Mouse (Mus musculus) thymus, postnatal 10 days (tissue): Measurements from ENCODE around the gene Olfr1475.
"Not testable (repeated sequence)": the region's sequence is repeated elsewhere in the genome, so short reads cannot be mapped to it uniquely, and the experiment has no call there.

Source experiments
- DNase-seq, 2 experiments: peaks; one replicate each; pipeline ENCODE4 v3.0.0; 2021; ENCODE audit warnings: low spot score in 2 of 2

Gene Olfr1475

DNA sequence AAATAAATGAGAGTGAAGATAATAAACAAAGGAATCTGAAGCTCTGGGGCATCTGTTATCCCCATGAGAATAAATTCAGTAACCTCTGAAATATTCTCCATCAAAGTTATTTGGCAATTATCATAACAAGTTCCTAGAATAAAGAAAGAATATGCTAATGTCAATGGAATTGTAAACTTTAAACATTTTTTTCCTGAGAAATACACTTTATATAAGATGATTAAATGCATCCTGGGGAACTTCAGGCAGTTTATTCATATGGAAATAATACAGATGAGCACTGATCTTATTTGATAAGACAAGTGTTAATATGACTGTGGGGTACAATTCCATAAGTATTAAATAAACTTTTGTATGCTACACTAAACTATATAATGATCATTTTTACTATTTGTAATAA, at the start of gene Olfr1475:
Olfr1475 (minus strand) TSS at position 101 of the 400 bp plus-strand sequence.
- DNase-seq = no peak

DNA sequence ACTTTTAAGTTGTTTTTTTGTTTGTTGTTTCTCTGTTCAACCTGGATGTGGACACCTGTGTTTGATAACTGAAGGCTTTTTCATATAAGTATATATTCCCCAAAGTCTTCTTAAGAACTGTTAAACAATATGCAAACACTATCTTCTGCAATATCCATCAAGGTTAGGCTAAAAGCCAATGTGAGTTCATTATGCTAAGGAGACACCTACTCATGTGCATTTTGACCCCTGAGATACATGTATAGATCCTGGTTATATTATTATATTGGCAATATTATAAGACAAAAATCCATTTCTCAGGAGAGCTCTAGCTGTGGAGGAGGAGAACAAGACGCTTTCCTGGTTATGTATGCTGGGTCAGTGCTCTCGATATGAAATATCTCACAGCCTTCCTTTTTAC, 47.6 kb upstream of the Olfr1475 start, which contains the start of gene Olfr1480:
Olfr1480 (plus strand) TSS at position 301 of the 400 bp plus-strand sequence.
- DNase-seq = no peak

DNA sequence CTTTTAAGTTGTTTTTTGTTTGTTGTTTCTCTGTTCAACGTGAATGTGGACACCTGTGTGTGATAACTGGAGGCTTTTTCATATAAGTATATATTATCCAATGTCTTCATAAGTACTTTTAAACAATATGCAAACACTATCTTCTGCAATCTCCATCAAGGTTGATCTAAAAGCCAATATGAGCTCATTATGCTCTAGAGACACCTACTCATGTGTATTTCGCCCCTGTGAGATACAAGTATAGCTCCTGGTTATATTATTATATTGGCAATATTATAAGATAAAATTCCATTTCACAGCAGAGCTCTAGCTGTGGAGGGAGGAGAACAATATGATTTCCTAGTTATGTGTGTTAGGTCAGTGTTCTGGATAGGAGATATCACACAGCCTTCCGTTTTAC, 20.2 kb upstream of the Olfr1475 start, which contains the start of gene Olfr1477:
Olfr1477 (plus strand) TSS at position 301 of the 400 bp plus-strand sequence.
- no peak for DNase-seq

DNA sequence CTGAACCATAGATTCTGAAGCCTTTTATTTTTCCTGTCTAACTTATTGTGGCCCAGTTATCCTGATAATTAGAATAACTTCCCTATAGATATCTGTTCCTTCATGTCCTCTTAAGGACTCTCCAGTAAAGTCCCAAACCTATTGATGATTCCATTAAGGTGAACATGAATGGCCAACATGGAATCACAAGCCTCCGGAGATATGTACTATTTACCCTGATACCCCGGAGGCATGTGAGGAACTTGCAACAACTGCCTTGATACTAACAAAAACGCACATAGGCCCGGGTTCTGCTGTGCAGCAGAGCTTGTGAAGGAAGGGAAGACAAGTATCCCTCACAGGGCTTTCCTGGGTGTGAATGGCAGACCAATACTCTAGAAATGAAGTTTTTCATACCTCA, 10.7 kb downstream of the Olfr1475 start, which contains the start of gene Olfr1474:
Olfr1474 (plus strand) TSS at position 301 of the 400 bp plus-strand sequence.
- not testable (repeated sequence) for DNase-seq

DNA sequence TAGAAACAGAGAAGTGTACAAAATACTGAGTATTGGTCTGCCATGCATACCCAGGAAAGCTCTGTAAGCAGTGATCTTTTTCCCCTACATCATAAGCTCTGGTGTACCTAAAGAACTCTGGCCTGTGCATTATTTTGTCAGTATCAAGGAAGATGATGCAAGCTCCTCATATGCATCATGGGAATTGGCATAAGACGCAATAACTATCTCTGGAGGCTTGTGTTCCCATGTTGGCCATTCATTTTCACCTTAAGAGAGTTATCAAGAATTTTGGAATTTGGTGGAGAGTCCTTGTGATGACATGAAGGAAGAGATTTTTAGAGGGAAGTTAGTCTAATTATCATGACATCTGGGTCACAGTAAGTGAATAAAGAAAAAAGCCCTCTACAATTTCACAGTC, 24.0 kb downstream of the Olfr1475 start, which contains the start of gene Olfr1472:
Olfr1472 (minus strand) TSS at position 101 of the 400 bp plus-strand sequence.
- no peak for DNase-seq

DNA sequence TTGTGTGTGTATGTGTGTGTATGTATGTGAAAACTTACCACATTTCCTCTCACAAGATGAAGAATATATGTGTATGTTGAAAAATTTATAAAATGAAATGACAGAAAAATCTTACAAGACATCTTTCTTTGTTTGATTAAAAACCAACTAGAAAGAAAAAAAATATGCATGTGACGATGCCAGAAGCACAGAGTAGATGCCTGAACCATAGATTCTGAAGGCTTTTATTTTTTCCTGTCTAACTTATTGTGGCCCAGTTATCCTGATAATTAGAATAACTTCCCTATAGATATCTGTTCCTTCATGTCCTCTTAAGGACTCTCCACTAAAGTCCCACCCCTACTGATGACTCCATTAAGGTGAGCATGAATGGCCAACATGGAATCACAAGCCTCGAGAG, 36.9 kb downstream of the Olfr1475 start, which contains the start of gene Olfr1471:
Olfr1471 (plus strand) TSS at position 301 of the 400 bp plus-strand sequence.
- DNase-seq = not testable (repeated sequence)
